Mouse (Mus musculus): ENCODE measurements around the gene Pdcd1lg2. TPM values are rescaled to one million over a fixed set of nuclear protein-coding genes. Genes with fewer than 3 reads are reported as not detected.

Gene Pdcd1lg2
- polyA plus RNA-seq, 2 experiments = not detected

DNA sequence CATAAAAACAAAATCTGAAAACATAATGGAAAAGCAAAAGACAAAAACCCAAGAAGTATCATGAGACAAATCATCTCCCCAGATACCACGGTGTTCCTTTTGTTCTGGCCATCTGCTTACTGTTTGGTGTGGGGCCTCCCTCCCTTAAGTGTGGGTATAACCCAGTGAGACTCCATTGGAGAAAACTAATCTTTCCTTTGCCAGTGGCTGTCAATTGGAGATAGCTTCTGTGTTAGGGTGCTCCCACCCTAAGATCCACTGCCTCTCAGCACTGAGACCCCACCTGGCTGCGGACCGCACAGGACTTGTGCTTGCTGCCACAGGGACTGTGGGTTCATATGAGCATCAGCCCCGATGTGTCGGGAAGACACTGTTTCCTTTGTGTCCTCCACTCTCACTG lies 71.4 kb downstream of the Pdcd1lg2 start:
- Histone ChIP-seq H3K9me3 (ENCODE audit: control insufficient read depth, low read length) (no peaks in the 10 kb centered on the region), H3K4me2 (replicated peaks; ENCODE audit: low read depth, low read length, severe bottlenecking) (no peak overlapping the region), H3K27ac (replicated peaks; ENCODE audit: low read depth, low read length) (no peak overlapping the region), H3K4me3 (replicated peaks; ENCODE audit: low read length) (no peak overlapping the region), H3K36me3 (ENCODE audit: control insufficient read depth, insufficient read depth, low read length) (no peaks in the 10 kb centered on the region), H3K27me3 (ENCODE audit: control insufficient read depth, insufficient read depth, low read length) (no peaks in the 10 kb centered on the region), H3K4me1 (ENCODE audit: control insufficient read depth, insufficient read depth, low read length) (no peaks in the 10 kb centered on the region), H3K9ac (ENCODE audit: low read depth, low read length, severe bottlenecking) (no peak overlapping the region)
- no peak for ATAC-seq (ENCODE audit: low FRiP score, low read depth)
- no peak for DNase-seq (ENCODE audit: low spot score)
- TF ChIP-seq POLR2A (IDR thresholded peaks at IDR 0.05; ENCODE audit: borderline replicate concordance, extremely low read depth, insufficient read depth, insufficient read length) = no peak
- WGBS = 79% methylated on average over 5 of the region's 5 CpGs

DNA sequence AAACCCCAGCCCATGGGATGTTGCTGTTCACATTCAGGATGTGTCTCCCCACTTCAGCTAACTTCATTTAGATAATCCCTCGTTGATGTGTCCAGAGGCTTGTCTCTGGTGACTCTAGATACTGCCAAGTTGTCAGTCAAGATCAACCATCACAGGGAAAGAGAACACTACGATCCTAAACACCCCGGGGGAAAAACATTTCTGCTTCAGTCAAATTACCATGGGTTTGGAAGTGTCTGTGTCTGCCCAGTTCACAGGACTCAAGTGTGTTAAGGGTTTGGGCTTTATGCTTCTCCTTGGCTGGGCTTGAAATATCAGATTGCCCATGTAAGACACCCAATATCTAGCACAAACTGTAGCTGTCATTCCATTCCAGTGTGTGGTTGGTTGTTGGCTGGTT lies 71.9 kb downstream of the Pdcd1lg2 start:
- Histone ChIP-seq H3K4me2 (replicated peaks; ENCODE audit: low read depth, low read length, severe bottlenecking) (no peak overlapping the region), H3K9me3 (ENCODE audit: control insufficient read depth, low read length) (no peaks in the 10 kb centered on the region), H3K4me3 (replicated peaks; ENCODE audit: low read length) (no peak overlapping the region), H3K9ac (ENCODE audit: low read depth, low read length, severe bottlenecking) (no peak overlapping the region), H3K27me3 (ENCODE audit: control insufficient read depth, insufficient read depth, low read length) (no peaks in the 10 kb centered on the region), H3K36me3 (ENCODE audit: control insufficient read depth, insufficient read depth, low read length) (no peaks in the 10 kb centered on the region), H3K27ac (replicated peaks; ENCODE audit: low read depth, low read length) (no peak overlapping the region), H3K4me1 (ENCODE audit: control insufficient read depth, insufficient read depth, low read length) (no peaks in the 10 kb centered on the region)
- no peak for ATAC-seq (ENCODE audit: low FRiP score, low read depth)
- DNase-seq (ENCODE audit: low spot score) = no peak
- WGBS = 64% methylated on average over 3 of the region's 3 CpGs
- TF ChIP-seq POLR2A (IDR thresholded peaks at IDR 0.05; ENCODE audit: borderline replicate concordance, extremely low read depth, insufficient read depth, insufficient read length) = no peak

DNA sequence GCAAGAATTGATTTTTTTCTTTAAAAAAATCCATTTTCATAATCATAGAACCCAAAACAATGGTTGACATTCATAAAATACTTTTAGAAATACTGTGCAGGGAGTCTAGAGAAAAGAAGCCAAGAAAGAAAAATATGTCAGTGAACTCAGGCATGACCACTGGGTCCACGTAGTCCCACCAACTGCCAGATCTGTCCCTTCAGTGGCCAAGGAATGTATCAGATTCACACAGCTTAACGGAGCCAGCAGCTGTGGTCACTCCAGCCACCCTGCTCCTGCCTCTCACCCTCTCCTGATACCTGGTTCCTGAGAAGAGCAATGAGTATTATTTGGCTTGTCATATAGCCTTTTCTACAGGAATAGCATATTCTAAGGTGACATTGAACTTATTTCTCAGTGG lies 72.7 kb downstream of the Pdcd1lg2 start:
- no peaks in the 10 kb centered on the region for H3K4me1 ChIP-seq (ENCODE audit: control insufficient read depth, insufficient read depth, low read length)
- ATAC-seq (ENCODE audit: low FRiP score, low read depth) = no peak
- no peaks in the 10 kb centered on the region for H3K9me3 ChIP-seq (ENCODE audit: control insufficient read depth, low read length)
- H3K4me3 ChIP-seq (replicated peaks; ENCODE audit: low read length) = no peak overlapping the region
- no peak overlapping the region for H3K4me2 ChIP-seq (replicated peaks; ENCODE audit: low read depth, low read length, severe bottlenecking)
- no peak for TF ChIP-seq POLR2A (IDR thresholded peaks at IDR 0.05; ENCODE audit: borderline replicate concordance, extremely low read depth, insufficient read depth, insufficient read length)
- H3K9ac ChIP-seq (ENCODE audit: low read depth, low read length, severe bottlenecking) = no peak overlapping the region
- no peaks in the 10 kb centered on the region for H3K36me3 ChIP-seq (ENCODE audit: control insufficient read depth, insufficient read depth, low read length)
- H3K27ac ChIP-seq (replicated peaks; ENCODE audit: low read depth, low read length) = no peak overlapping the region
- H3K27me3 ChIP-seq (ENCODE audit: control insufficient read depth, insufficient read depth, low read length) = no peaks in the 10 kb centered on the region
- WGBS = 61% methylated on average over 2 of the region's 2 CpGs
- DNase-seq (ENCODE audit: low spot score) = no peak

DNA sequence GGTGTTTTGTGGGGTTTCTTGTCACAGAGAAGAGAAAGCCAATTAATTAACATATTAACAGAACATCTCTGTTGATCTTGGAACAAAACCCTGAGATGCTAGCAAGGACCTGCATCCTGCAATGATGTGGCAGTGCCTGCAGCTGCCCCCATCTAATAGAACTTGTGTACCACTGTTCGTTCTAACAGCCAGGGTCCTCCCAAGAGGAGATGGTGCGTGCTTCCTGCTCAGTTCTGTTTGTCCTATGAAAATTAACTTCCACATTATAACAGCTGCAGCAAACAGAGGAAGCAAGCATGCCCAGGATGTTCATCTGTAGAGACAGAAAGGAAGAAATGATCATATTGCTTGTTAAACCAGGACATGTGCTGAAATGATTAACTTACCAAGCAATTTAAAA lies 73.8 kb downstream of the Pdcd1lg2 start:
- Histone ChIP-seq H3K9ac (ENCODE audit: low read depth, low read length, severe bottlenecking) (no peak overlapping the region), H3K27me3 (ENCODE audit: control insufficient read depth, insufficient read depth, low read length) (no peaks in the 10 kb centered on the region), H3K27ac (replicated peaks; ENCODE audit: low read depth, low read length) (no peak overlapping the region), H3K9me3 (ENCODE audit: control insufficient read depth, low read length) (no peaks in the 10 kb centered on the region), H3K4me3 (replicated peaks; ENCODE audit: low read length) (no peak overlapping the region), H3K4me2 (replicated peaks; ENCODE audit: low read depth, low read length, severe bottlenecking) (no peak overlapping the region), H3K36me3 (ENCODE audit: control insufficient read depth, insufficient read depth, low read length) (no peaks in the 10 kb centered on the region), H3K4me1 (ENCODE audit: control insufficient read depth, insufficient read depth, low read length) (no peaks in the 10 kb centered on the region)
- 70% methylated on average over 2 of the region's 2 CpGs for WGBS
- DNase-seq (ENCODE audit: low spot score) (no peak), ATAC-seq (ENCODE audit: low FRiP score, low read depth) (no peak)
- TF ChIP-seq POLR2A (IDR thresholded peaks at IDR 0.05; ENCODE audit: borderline replicate concordance, extremely low read depth, insufficient read depth, insufficient read length) = no peak

DNA sequence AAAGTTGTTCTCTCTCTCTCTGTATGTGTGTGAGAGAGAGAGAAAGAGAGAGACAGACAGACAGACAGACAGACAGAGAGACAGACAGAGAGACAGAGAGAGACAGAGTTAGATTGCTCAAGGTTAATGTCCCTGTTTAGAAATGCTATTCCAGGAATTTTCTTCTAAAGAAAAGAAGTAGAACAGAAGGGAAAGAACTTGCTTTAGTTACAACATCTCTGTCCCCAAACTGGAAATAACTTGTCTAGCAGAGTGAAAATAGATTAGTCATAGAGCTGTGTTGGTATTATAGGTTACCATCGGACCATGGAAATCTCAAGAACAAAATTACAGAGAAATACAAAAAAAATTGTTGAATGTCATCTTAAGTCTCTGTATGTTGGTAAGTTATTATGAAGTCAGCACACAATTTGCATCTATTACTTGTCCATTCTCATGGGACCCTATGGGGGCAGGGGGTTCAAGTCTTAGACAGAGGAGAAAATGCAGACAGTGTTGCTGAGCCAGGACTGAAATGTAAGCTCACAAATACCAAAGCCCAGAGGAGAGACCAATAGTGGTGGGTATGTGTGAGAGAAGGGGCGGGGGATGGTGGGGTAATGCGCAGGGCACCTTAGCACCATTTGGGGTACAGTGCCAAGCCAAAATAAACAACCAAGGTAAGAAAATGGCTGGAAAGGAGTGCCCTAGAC lies 74.7 kb downstream of the Pdcd1lg2 start:
- 89% methylated on average over 3 of the region's 3 CpGs for WGBS
- no peaks in the 10 kb centered on the region for H3K36me3 ChIP-seq (ENCODE audit: control insufficient read depth, insufficient read depth, low read length)
- H3K4me3 ChIP-seq (replicated peaks; ENCODE audit: low read length) = no peak overlapping the region
- no peak overlapping the region for H3K27ac ChIP-seq (replicated peaks; ENCODE audit: low read depth, low read length)
- no peak overlapping the region for H3K4me2 ChIP-seq (replicated peaks; ENCODE audit: low read depth, low read length, severe bottlenecking)
- no peak for DNase-seq (ENCODE audit: low spot score)
- H3K9ac ChIP-seq (ENCODE audit: low read depth, low read length, severe bottlenecking) = no peak overlapping the region
- no peaks in the 10 kb centered on the region for H3K27me3 ChIP-seq (ENCODE audit: control insufficient read depth, insufficient read depth, low read length)
- H3K4me1 ChIP-seq (ENCODE audit: control insufficient read depth, insufficient read depth, low read length) = no peaks in the 10 kb centered on the region
- H3K9me3 ChIP-seq (ENCODE audit: control insufficient read depth, low read length) = no peaks in the 10 kb centered on the region
- ATAC-seq (ENCODE audit: low FRiP score, low read depth) = no peak
- no peak for TF ChIP-seq POLR2A (IDR thresholded peaks at IDR 0.05; ENCODE audit: borderline replicate concordance, extremely low read depth, insufficient read depth, insufficient read length)

Measured in limb, embryonic 14.5 days (tissue).